Mouse (Mus musculus): ENCODE measurements around the gene Btbd7. TPM values are rescaled to one million over a fixed set of nuclear protein-coding genes. Genes with fewer than 3 reads are reported as not detected.

Gene Btbd7
- polyA plus RNA-seq, 1 experiment from 2014 or later, result 14.7 TPM

DNA sequence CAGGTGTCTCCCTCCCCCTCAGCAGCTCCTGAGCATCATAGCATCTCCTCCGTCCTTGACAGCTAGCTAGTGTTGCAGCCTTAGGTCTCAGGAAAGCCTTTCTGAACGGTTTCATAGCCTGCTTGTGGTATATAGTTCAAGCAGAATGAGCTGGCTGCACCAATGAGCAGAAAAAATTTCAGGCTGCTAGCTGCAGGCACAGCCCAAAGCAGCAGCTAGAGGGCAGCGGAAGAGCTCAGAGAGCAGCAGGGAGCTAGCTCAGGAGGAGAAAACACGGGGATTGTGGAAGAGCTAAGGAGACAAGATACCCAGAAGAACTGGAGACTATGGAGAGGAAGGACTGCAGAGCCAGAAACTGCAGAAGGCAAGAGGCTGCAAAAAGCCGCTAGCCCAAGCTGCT is 7.5 kb upstream of the Btbd7 start:
- H3K27me3 ChIP-seq (replicated peaks; ENCODE audit: insufficient read depth, low read length), result no peaks in the 10 kb centered on the region
- TF ChIP-seq CTCF (IDR thresholded peaks at IDR 0.05) (peak; percentile 76), EP300 (IDR thresholded peaks at IDR 0.05) (no peak)
- WGBS, result 18% methylated on average over 5 of the region's 5 CpGs
- H3K4me2 ChIP-seq (replicated peaks; ENCODE audit: low read depth, low read length), result no peak overlapping the region
- DNase-seq (ENCODE audit: low spot score), result peak; percentile 48
- no peaks in the 10 kb centered on the region for H3K36me3 ChIP-seq (ENCODE audit: insufficient read depth, low read length)
- no peak overlapping the region for H3K27ac ChIP-seq (ENCODE audit: low read length)
- no peak overlapping the region for H3K9ac ChIP-seq (replicated peaks; ENCODE audit: low read depth)
- no peaks in the 10 kb centered on the region for H3K9me3 ChIP-seq (ENCODE audit: low read length)
- ATAC-seq, result no peak
- H3K4me3 ChIP-seq (ENCODE audit: low read depth, low read length), result no peak overlapping the region
- H3K4me1 ChIP-seq (ENCODE audit: insufficient read depth, low read depth, low read length), result no peaks in the 10 kb centered on the region

- 7% methylated on average over 7 of the region's 7 CpGs for WGBS
- DNase-seq (ENCODE audit: low spot score) (peak; percentile 31), ATAC-seq (no peak)
- Histone ChIP-seq H3K4me1 (ENCODE audit: insufficient read depth, low read depth, low read length) (peaks cover 9% of the 10 kb centered on the region; the same call in 1 of the 2 replicates), H3K36me3 (ENCODE audit: insufficient read depth, low read length) (no peaks in the 10 kb centered on the region), H3K9me3 (ENCODE audit: low read length) (no peaks in the 10 kb centered on the region), H3K27me3 (replicated peaks; ENCODE audit: insufficient read depth, low read length) (no peaks in the 10 kb centered on the region), H3K27ac (ENCODE audit: low read length) (peak overlapping the region; percentile 99), H3K9ac (replicated peaks; ENCODE audit: low read depth) (peak overlapping the region; percentile 16), H3K4me3 (ENCODE audit: low read depth, low read length) (peak overlapping the region; percentile 97), H3K4me2 (replicated peaks; ENCODE audit: low read depth, low read length) (peak overlapping the region; percentile 51)
- no peak; the same call in 1 of the 2 replicates for TF ChIP-seq CTCF (IDR thresholded peaks at IDR 0.05)
- 0 out of 2 replicates have a peak, but pooled peaks have one; percentile 31 for TF ChIP-seq EP300 (IDR thresholded peaks at IDR 0.05)
Measured at GRCm38 (mm10) chr12:102878901-102879300, 630 bp upstream of the Btbd7 start.

- H3K4me2 ChIP-seq (replicated peaks; ENCODE audit: low read depth, low read length), result peak overlapping the region; percentile 73
- H3K4me1 ChIP-seq (ENCODE audit: insufficient read depth, low read depth, low read length), result peaks cover 9% of the 10 kb centered on the region; the same call in 1 of the 2 replicates
- DNase-seq (ENCODE audit: low spot score) (peak; percentile 70), ATAC-seq (peak; percentile 72)
- no peaks in the 10 kb centered on the region for H3K27me3 ChIP-seq (replicated peaks; ENCODE audit: insufficient read depth, low read length)
- peak overlapping the region; percentile 97 for H3K4me3 ChIP-seq (ENCODE audit: low read depth, low read length)
- WGBS, result 3% methylated on average over 42 of the region's 70 CpGs
- no peaks in the 10 kb centered on the region for H3K9me3 ChIP-seq (ENCODE audit: low read length)
- H3K9ac ChIP-seq (replicated peaks; ENCODE audit: low read depth), result peak overlapping the region; percentile 88
- H3K27ac ChIP-seq (ENCODE audit: low read length), result peak overlapping the region; percentile 99
- no peak for TF ChIP-seq EP300 (IDR thresholded peaks at IDR 0.05)
- TF ChIP-seq CTCF (IDR thresholded peaks at IDR 0.05), result peak; percentile 19
- H3K36me3 ChIP-seq (ENCODE audit: insufficient read depth, low read length), result no peaks in the 10 kb centered on the region
Measured at GRCm38 (mm10) chr12:102877301-102878030, 805 bp downstream of the Btbd7 start.

- H3K27me3 ChIP-seq (replicated peaks; ENCODE audit: insufficient read depth, low read length), result no peaks in the 10 kb centered on the region
- ATAC-seq, result no peak
Measured at GRCm38 (mm10) chr12:102870527-102870926, 7.7 kb downstream of the Btbd7 start.

DNA sequence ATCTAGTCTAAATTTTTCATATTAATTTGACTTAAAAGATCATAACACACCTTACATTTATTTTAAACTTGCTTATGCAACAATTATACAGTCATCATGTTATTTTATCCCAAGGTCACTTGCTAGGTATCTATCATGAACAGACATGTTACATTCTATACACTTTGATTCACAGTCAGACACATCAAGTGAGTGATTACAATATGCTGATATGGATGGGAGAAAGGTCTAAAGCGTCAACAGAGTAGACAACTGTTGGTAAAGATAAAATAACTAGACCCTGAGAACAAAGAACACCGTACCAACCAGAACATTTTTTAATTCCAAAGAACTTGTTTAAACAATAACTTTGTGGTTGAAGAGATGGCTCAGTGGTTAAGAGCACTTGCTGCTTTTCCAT is 8.5 kb downstream of the Btbd7 start:
- no peak overlapping the region for H3K27ac ChIP-seq (ENCODE audit: low read length)
- H3K36me3 ChIP-seq (ENCODE audit: insufficient read depth, low read length), result no peaks in the 10 kb centered on the region
- H3K4me3 ChIP-seq (ENCODE audit: low read depth, low read length), result no peak overlapping the region
- no peaks in the 10 kb centered on the region for H3K27me3 ChIP-seq (replicated peaks; ENCODE audit: insufficient read depth, low read length)
- H3K9me3 ChIP-seq (ENCODE audit: low read length), result no peaks in the 10 kb centered on the region
- H3K4me1 ChIP-seq (ENCODE audit: insufficient read depth, low read depth, low read length), result no peaks in the 10 kb centered on the region; the same call in 1 of the 2 replicates
- 81% methylated on average over 2 of the region's 2 CpGs for WGBS
- H3K4me2 ChIP-seq (replicated peaks; ENCODE audit: low read depth, low read length), result no peak overlapping the region
- TF ChIP-seq EP300 (IDR thresholded peaks at IDR 0.05), result no peak
- TF ChIP-seq CTCF (IDR thresholded peaks at IDR 0.05), result no peak
- no peak overlapping the region for H3K9ac ChIP-seq (replicated peaks; ENCODE audit: low read depth)
- no peak for ATAC-seq
- no peak for DNase-seq (ENCODE audit: low spot score)

More at GRCm38 (mm10) chr12:102870527-102870926, 7.7 kb downstream of the Btbd7 start:
- Histone ChIP-seq H3K9ac (replicated peaks; ENCODE audit: low read depth) (no peak overlapping the region), H3K4me3 (ENCODE audit: low read depth, low read length) (no peak overlapping the region), H3K9me3 (ENCODE audit: low read length) (no peaks in the 10 kb centered on the region), H3K4me1 (ENCODE audit: insufficient read depth, low read depth, low read length) (peaks cover under 1% of the 10 kb centered on the region; the same call in 1 of the 2 replicates), H3K4me2 (replicated peaks; ENCODE audit: low read depth, low read length) (no peak overlapping the region), H3K27ac (ENCODE audit: low read length) (no peak overlapping the region), H3K36me3 (ENCODE audit: insufficient read depth, low read length) (no peaks in the 10 kb centered on the region)
- TF ChIP-seq CTCF (IDR thresholded peaks at IDR 0.05), result no peak
- no peak for TF ChIP-seq EP300 (IDR thresholded peaks at IDR 0.05)
- WGBS, result 63% methylated on average over 1 of the region's 1 CpGs
- no peak for DNase-seq (ENCODE audit: low spot score)

DNA sequence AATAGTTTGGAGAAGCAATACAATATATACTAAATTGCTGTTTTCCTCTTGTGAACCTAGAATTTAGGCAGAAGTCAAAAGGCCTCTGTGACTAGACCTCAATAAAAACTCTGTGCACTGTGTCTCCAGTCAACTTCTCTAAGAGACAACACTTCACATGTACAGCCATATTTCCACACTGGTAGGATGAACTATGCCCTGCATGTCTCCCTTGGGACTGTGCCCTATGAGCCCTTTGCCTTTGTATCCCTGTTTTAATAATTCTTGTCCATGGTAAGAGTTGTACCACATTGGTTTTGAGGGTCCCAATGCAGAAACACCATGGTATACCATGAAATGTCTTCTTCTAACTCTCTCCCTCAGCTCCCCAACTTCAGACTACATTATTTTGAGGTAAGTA is 17.5 kb downstream of the Btbd7 start:
- TF ChIP-seq EP300 (IDR thresholded peaks at IDR 0.05), result no peak
- no peak for TF ChIP-seq CTCF (IDR thresholded peaks at IDR 0.05)
- DNase-seq (ENCODE audit: low spot score) (no peak), ATAC-seq (no peak)
- no peak overlapping the region for H3K4me2 ChIP-seq (replicated peaks; ENCODE audit: low read depth, low read length)
- H3K4me3 ChIP-seq (ENCODE audit: low read depth, low read length), result no peak overlapping the region
- H3K9ac ChIP-seq (replicated peaks; ENCODE audit: low read depth), result no peak overlapping the region
- H3K27me3 ChIP-seq (replicated peaks; ENCODE audit: insufficient read depth, low read length), result no peaks in the 10 kb centered on the region
- no peaks in the 10 kb centered on the region for H3K4me1 ChIP-seq (ENCODE audit: insufficient read depth, low read depth, low read length)
- no peaks in the 10 kb centered on the region for H3K36me3 ChIP-seq (ENCODE audit: insufficient read depth, low read length)
- no peaks in the 10 kb centered on the region for H3K9me3 ChIP-seq (ENCODE audit: low read length)
- no peak overlapping the region for H3K27ac ChIP-seq (ENCODE audit: low read length)

Data from lung, postnatal 0 days (tissue).